Mouse (Mus musculus) stomach, postnatal 0 days (tissue): ENCODE measurements at regions not wholly inside any gene's neighbourhood (a gene's known extent, or its start where the extent isn't known, plus 50 kb on each side); places are given as distances from the start of the nearest gene placed in this dataset.

Experiments used
- CTCF ChIP-seq: IDR thresholded peaks from 2 replicates; pipeline ENCODE4 v1.5.1; 2016; ENCODE audit warnings: antibody characterized with exemption, low read depth, mild to moderate bottlenecking, moderate library complexity
- EP300 ChIP-seq: optimal IDR thresholded peaks from 2 replicates; pipeline ENCODE3; 2016; ENCODE audit warnings: antibody characterized with exemption

DNA sequence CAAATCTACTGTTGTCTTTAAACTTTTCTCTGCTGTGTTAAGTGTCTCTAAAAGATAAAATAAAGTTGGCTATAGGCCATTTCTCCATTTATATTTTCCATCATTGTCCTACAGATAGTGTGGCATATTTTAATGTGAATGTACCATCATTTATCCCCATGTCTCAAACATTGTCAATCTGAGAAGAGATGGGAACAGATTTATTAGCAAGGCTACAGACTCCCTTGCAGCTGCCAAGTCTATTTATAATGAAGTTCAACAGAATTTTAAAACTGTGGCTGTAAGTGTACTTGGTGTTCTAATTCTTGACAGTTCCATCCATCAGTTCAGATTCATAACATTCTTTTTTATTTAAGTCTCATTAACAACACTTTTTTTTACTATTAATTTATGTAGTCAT, 271.2 kb downstream of the Pcdh10 start:
- TF ChIP-seq EP300 (no peak), CTCF (no peak)
